Mouse (Mus musculus): Measurements from ENCODE around the gene Mapk8ip2.
A peak's percentile ranks its signal among the peaks of the same experiment; 100 is the strongest.

Mapk8ip2 gene

GRCm38 (mm10) chr15:89480584-89480983 lies 26.9 kb downstream of the Mapk8ip2 start:
- no peak for DNase-seq (ENCODE audit: low spot score)

GRCm38 (mm10) chr15:89488182-89488581 lies 34.5 kb downstream of the Mapk8ip2 start:
- DNase-seq (ENCODE audit: low spot score) = no peak

GRCm38 (mm10) chr15:89488611-89489117 lies 35.0 kb downstream of the Mapk8ip2 start:
- DNase-seq (ENCODE audit: low spot score) = no peak

- no peak for DNase-seq (ENCODE audit: low spot score)
Measured at GRCm38 (mm10) chr15:89494970-89495369, 41.3 kb downstream of the Mapk8ip2 start.

GRCm38 (mm10) chr15:89496131-89496530 lies 42.4 kb downstream of the Mapk8ip2 start:
- DNase-seq (ENCODE audit: low spot score) = no peak

GRCm38 (mm10) chr15:89496841-89497240 lies 43.1 kb downstream of the Mapk8ip2 start:
- no peak for DNase-seq (ENCODE audit: low spot score)

GRCm38 (mm10) chr15:89497391-89498048 lies 43.8 kb downstream of the Mapk8ip2 start:
- no peak for DNase-seq (ENCODE audit: low spot score)

- DNase-seq (ENCODE audit: low spot score) = peak; percentile 69
Measured at GRCm38 (mm10) chr15:89498049-89498960, 44.6 kb downstream of the Mapk8ip2 start.

- no peak for DNase-seq (ENCODE audit: low spot score)
Measured at GRCm38 (mm10) chr15:89498961-89499688, 45.4 kb downstream of the Mapk8ip2 start, which contains the start of gene Shank3. Shank3 (plus strand) TSS chr15:89499623.

- no peak for DNase-seq (ENCODE audit: low spot score)
Measured at GRCm38 (mm10) chr15:89499784-89500220, 46.1 kb downstream of the Mapk8ip2 start.

- no peak for DNase-seq (ENCODE audit: low spot score)
Measured at GRCm38 (mm10) chr15:89500221-89500791, 46.6 kb downstream of the Mapk8ip2 start.

GRCm38 (mm10) chr15:89501321-89501720 lies 47.6 kb downstream of the Mapk8ip2 start:
- no peak for DNase-seq (ENCODE audit: low spot score)

- no peak for DNase-seq (ENCODE audit: low spot score)
Measured at GRCm38 (mm10) chr15:89504838-89505237, 51.1 kb downstream of the Mapk8ip2 start.

- DNase-seq (ENCODE audit: low spot score) = no peak
Measured at GRCm38 (mm10) chr15:89507751-89508150, 54.0 kb downstream of the Mapk8ip2 start.

GRCm38 (mm10) chr15:89512679-89513078 lies 59.0 kb downstream of the Mapk8ip2 start:
- no peak for DNase-seq (ENCODE audit: low spot score)
